Mouse (Mus musculus): ENCODE data around the gene Lrr1. TPM values are rescaled to one million over a fixed set of nuclear protein-coding genes. Genes with fewer than 3 reads are reported as not detected.

Lrr1 gene
- 8.8 and 9.6 TPM in 2 replicates for polyA plus RNA-seq (2015; fragmentation: Nextera tagmentation; extraction: Ambion mirVana)

DNA sequence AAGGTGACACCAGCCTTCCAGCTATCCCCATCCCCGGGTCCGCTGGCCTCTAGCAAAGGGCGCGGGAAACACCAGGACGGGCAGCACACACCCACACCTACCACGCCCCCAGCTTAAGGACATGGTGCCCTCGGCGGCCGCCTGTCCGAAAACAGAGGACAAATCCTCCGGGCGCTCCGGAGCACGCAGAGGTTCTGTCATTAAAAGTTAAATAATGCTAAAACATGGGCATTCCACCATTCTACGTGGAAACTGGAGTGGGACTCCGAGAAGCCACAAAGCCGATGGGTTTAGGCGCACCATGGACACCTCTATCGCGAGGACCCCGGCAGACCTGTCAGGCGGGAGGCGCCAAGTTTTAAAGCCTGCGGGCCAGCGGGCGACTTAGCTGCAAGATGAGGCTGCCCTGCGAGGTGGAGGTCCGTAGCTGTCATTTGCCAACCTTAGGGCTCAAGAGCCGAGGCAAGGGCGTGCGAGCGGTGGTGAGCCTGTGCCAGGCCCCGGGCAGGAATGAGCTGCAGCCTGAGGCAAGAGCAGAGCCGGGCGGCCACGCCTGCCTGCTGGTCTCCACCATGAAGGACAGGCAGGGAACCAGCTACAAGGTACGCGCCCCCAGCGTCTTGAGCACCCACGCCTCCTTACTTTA is at the start of gene Lrr1:
Gene Lrr1, plus strand, starts transcription at position 354 of the 646 bp plus-strand sequence.
- Histone ChIP-seq H3K36me3 (replicated peaks; ENCODE audit: insufficient read depth, low read length) (no peaks in the 10 kb centered on the region; the same call in 1 of the 2 replicates), H3K4me3 (ENCODE audit: low read depth, low read length) (peak within 1 kb of the TSS; percentile 93), H3K9me3 (ENCODE audit: low read length) (no peaks in the 10 kb centered on the region), H3K4me1 (ENCODE audit: insufficient read depth) (peaks cover 8% of the 10 kb centered on the region), H3K9ac (replicated peaks) (peak within 1 kb of the TSS; percentile 79), H3K27ac (ENCODE audit: low read depth) (peak within 1 kb of the TSS; percentile 80), H3K4me2 (ENCODE audit: low read depth, low read length) (peak within 1 kb of the TSS; percentile 99), H3K27me3 (ENCODE audit: insufficient read depth, low read length) (no peaks in the 10 kb centered on the region)
- ATAC-seq, result peak; percentile 96
- peak; percentile 89 for DNase-seq
- TF ChIP-seq EP300 (IDR thresholded peaks at IDR 0.05; ENCODE audit: low read depth) (peak; percentile 94), CTCF (IDR thresholded peaks at IDR 0.05; ENCODE audit: low read depth) (no peak)
- WGBS (ENCODE audit: insufficient replicate concordance), result under 1% methylated on average over 40 of the region's 40 CpGs

DNA sequence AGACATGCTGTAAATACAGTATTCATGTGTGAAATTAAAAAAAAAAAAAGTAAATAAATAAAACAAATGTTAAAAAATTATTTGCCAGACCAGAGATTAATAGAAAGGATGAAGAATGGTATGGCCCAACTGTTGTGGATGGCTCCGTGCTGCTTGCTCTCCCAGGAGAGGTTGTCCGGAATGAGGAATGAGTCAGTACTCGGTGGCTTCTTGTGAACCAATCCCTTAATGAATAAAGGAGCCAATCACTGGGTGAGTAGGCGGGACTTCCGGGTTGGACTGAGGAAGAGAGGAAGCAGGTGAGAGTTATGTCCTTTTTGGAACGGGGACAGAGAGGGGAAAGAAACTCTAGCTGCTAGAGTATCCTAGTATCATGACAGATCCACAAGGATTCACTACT is 48.7 kb upstream of the Lrr1 start:
- DNase-seq (no peak), ATAC-seq (no peak)
- H3K4me1 ChIP-seq (ENCODE audit: insufficient read depth), result no peaks in the 10 kb centered on the region
- H3K4me3 ChIP-seq (ENCODE audit: low read depth, low read length), result no peak overlapping the region
- TF ChIP-seq CTCF (IDR thresholded peaks at IDR 0.05; ENCODE audit: low read depth), result no peak
- TF ChIP-seq EP300 (IDR thresholded peaks at IDR 0.05; ENCODE audit: low read depth), result no peak
- H3K27ac ChIP-seq (ENCODE audit: low read depth), result no peak overlapping the region
- no peak overlapping the region for H3K9ac ChIP-seq (replicated peaks)
- H3K4me2 ChIP-seq (ENCODE audit: low read depth, low read length), result no peak overlapping the region
- no peaks in the 10 kb centered on the region for H3K36me3 ChIP-seq (replicated peaks; ENCODE audit: insufficient read depth, low read length)
- H3K9me3 ChIP-seq (ENCODE audit: low read length), result no peaks in the 10 kb centered on the region
- 74% methylated on average over 6 of the region's 6 CpGs for WGBS (ENCODE audit: insufficient replicate concordance)
- H3K27me3 ChIP-seq (ENCODE audit: insufficient read depth, low read length), result no peaks in the 10 kb centered on the region

DNA sequence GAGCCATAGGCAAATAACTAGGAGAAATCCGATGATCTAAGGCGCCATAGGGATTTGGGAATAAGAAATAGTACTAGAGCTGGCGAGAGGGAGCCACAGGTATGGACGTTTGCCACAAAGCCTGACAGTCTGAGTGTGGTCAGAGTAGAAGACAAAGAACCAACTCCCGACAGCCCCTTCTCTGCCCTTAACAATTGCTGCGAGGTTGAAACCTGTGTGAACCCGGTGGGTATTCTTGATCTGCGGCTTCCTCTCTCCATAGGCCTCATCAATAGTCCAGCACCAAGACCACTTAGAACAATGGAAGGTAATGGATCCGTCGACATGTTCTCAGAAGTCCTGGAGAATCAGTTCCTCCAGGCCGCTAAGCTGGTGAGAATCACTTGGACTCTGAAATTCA is 45.8 kb upstream of the Lrr1 start:
- 77% methylated on average over 11 of the region's 11 CpGs for WGBS (ENCODE audit: insufficient replicate concordance)
- ATAC-seq, result no peak
- H3K4me2 ChIP-seq (ENCODE audit: low read depth, low read length), result no peak overlapping the region
- H3K4me1 ChIP-seq (ENCODE audit: insufficient read depth), result no peaks in the 10 kb centered on the region
- H3K36me3 ChIP-seq (replicated peaks; ENCODE audit: insufficient read depth, low read length), result no peaks in the 10 kb centered on the region
- no peak overlapping the region for H3K9ac ChIP-seq (replicated peaks)
- no peak overlapping the region for H3K27ac ChIP-seq (ENCODE audit: low read depth)
- no peaks in the 10 kb centered on the region for H3K27me3 ChIP-seq (ENCODE audit: insufficient read depth, low read length)
- DNase-seq, result no peak
- no peaks in the 10 kb centered on the region for H3K9me3 ChIP-seq (ENCODE audit: low read length)
- H3K4me3 ChIP-seq (ENCODE audit: low read depth, low read length), result no peak overlapping the region
- no peak for TF ChIP-seq EP300 (IDR thresholded peaks at IDR 0.05; ENCODE audit: low read depth)
- no peak for TF ChIP-seq CTCF (IDR thresholded peaks at IDR 0.05; ENCODE audit: low read depth)

DNA sequence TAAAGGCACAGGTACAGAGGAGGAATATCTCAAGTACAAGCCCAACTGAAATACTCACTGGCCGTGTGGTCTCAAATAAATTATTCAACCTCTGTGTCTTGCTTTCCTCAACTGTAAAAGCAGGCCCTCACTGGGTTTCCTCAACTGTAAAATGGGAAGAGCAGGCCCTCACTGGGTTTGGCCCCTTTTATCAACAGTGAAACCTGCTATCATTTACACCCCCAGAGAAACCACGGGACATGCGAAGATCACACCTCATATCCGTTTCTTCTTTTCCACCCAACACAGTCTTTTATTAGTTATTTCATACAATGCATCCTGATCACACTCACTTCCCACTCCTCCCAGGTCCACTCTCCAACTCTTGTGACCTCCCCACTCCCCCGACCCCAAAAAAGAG is 43.5 kb upstream of the Lrr1 start:
- ATAC-seq, result no peak
- no peak overlapping the region for H3K4me2 ChIP-seq (ENCODE audit: low read depth, low read length)
- no peaks in the 10 kb centered on the region for H3K36me3 ChIP-seq (replicated peaks; ENCODE audit: insufficient read depth, low read length)
- no peak overlapping the region for H3K9ac ChIP-seq (replicated peaks)
- no peaks in the 10 kb centered on the region for H3K27me3 ChIP-seq (ENCODE audit: insufficient read depth, low read length)
- H3K9me3 ChIP-seq (ENCODE audit: low read length), result no peaks in the 10 kb centered on the region
- TF ChIP-seq EP300 (IDR thresholded peaks at IDR 0.05; ENCODE audit: low read depth), result no peak
- no peaks in the 10 kb centered on the region for H3K4me1 ChIP-seq (ENCODE audit: insufficient read depth)
- no peak overlapping the region for H3K4me3 ChIP-seq (ENCODE audit: low read depth, low read length)
- WGBS (ENCODE audit: insufficient replicate concordance), result 60% methylated on average over 5 of the region's 5 CpGs
- no peak for DNase-seq
- no peak overlapping the region for H3K27ac ChIP-seq (ENCODE audit: low read depth)

DNA sequence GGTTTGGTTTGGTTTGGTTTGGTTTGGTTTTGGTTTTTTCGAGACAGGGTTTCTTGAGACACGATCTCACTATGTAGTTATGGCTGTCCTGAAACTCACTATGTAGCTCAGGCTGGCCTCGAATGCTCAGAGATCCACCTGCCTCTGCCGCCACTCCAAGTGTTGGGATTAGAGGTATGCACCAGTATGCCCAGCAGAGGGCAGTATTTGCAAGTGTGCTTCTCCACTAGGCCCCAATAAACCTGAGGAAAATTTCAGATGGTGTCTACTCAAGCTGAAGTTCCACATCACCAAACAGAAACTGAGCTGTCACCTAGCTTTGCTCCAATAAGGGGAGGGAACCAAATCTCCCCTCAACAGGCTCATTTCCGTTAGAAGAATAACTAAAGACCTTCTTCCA is 41.4 kb upstream of the Lrr1 start:
- Histone ChIP-seq H3K4me3 (ENCODE audit: low read depth, low read length) (no peak overlapping the region), H3K4me2 (ENCODE audit: low read depth, low read length) (no peak overlapping the region), H3K27me3 (ENCODE audit: insufficient read depth, low read length) (no peaks in the 10 kb centered on the region), H3K4me1 (ENCODE audit: insufficient read depth) (0 out of 2 replicates have a peak, but pooled peaks cover 2% of the 10 kb centered on the region), H3K36me3 (replicated peaks; ENCODE audit: insufficient read depth, low read length) (no peaks in the 10 kb centered on the region), H3K9ac (replicated peaks) (no peak overlapping the region), H3K27ac (ENCODE audit: low read depth) (no peak overlapping the region), H3K9me3 (ENCODE audit: low read length) (no peaks in the 10 kb centered on the region)
- 67% methylated on average over 5 of the region's 5 CpGs for WGBS (ENCODE audit: insufficient replicate concordance)
- ATAC-seq (no peak), DNase-seq (peak; percentile 45)
- TF ChIP-seq CTCF (IDR thresholded peaks at IDR 0.05; ENCODE audit: low read depth) (peak; percentile 74), EP300 (IDR thresholded peaks at IDR 0.05; ENCODE audit: low read depth) (no peak)

DNA sequence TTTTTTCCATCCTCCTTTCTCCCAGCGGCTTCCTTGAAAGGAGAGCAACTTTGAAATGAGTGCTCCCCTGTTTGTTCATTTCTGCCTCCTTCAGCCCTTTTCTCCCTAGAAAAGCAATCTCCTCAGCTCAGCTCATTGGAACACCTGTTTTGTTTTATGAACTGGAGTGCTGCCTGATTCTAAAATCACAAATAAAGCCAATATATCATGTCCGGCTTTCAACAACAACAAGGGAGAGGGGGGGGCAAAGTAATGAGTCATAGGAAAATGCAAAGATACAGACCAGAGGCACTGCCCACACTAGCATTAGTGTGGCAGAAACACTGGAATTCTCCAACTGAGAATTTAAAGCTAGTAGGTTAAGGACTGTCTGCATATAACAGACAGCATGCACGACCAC is 41.0 kb upstream of the Lrr1 start:
- WGBS (ENCODE audit: insufficient replicate concordance), result 82% methylated on average over 3 of the region's 3 CpGs
- ATAC-seq, result no peak
- Histone ChIP-seq H3K4me1 (ENCODE audit: insufficient read depth) (0 out of 2 replicates have a peak, but pooled peaks cover 2% of the 10 kb centered on the region), H3K4me2 (ENCODE audit: low read depth, low read length) (no peak overlapping the region), H3K9me3 (ENCODE audit: low read length) (no peaks in the 10 kb centered on the region), H3K27me3 (ENCODE audit: insufficient read depth, low read length) (no peaks in the 10 kb centered on the region), H3K36me3 (replicated peaks; ENCODE audit: insufficient read depth, low read length) (no peaks in the 10 kb centered on the region), H3K9ac (replicated peaks) (no peak overlapping the region), H3K27ac (ENCODE audit: low read depth) (no peak overlapping the region), H3K4me3 (ENCODE audit: low read depth, low read length) (no peak overlapping the region)
- TF ChIP-seq EP300 (IDR thresholded peaks at IDR 0.05; ENCODE audit: low read depth) (no peak), CTCF (IDR thresholded peaks at IDR 0.05; ENCODE audit: low read depth) (no peak)
- no peak for DNase-seq

All from liver, postnatal 0 days (tissue).